Mouse (Mus musculus) liver, embryonic 11.5 days (tissue): ENCODE measurements around the gene Slc39a5. TPM values are rescaled to one million over a fixed set of nuclear protein-coding genes. Genes with fewer than 3 reads are reported as not detected.
A peak's percentile ranks its signal among the peaks of the same experiment; 100 is the strongest.

Experiments
- ATAC-seq: fragments of 200-750 bp; cut with Nextera tagmentation; replicated peaks from 2 replicates; pipeline ENCODE4 v1.8.0; 2017; ENCODE audit warnings: moderate number of reproducible peaks, mild to moderate bottlenecking, moderate TSS enrichment, moderate library complexity; ENCODE audit not compliant: low FRiP score
- DNase-seq: peaks from one replicate; pipeline ENCODE4 v3.0.0-alpha.2; 2017; ENCODE audit warnings: low spot score
- H3K27ac ChIP-seq: fragments of 300-500 bp; sonication (generic); 2 replicates; pipeline ENCODE4 v1.5.1; 2014; ENCODE audit warnings: mild to moderate bottlenecking, low read depth, low read length, control low read depth
- H3K27me3 ChIP-seq: fragments of 300-500 bp; sonication (generic); replicated peaks from 2 replicates; pipeline ENCODE4 v1.6.1; 2014; ENCODE audit warnings: low read length, mixed read lengths; ENCODE audit not compliant: control insufficient read depth, insufficient read depth
- H3K36me3 ChIP-seq: fragments of 300-500 bp; sonication (generic); 2 replicates; pipeline ENCODE4 v1.6.1; 2014; ENCODE audit warnings: mild to moderate bottlenecking, low read length, moderate library complexity, mixed read lengths; ENCODE audit not compliant: control insufficient read depth, insufficient read depth
- H3K4me1 ChIP-seq: fragments of 300-500 bp; sonication (generic); replicated peaks from 2 replicates; pipeline ENCODE4 v1.6.1; 2014; ENCODE audit warnings: low read length, mixed read lengths; ENCODE audit not compliant: control insufficient read depth, insufficient read depth
- H3K4me2 ChIP-seq: fragments of 300-500 bp; sonication (generic); 2 replicates; pipeline ENCODE4 v1.6.1; 2014; ENCODE audit warnings: mild to moderate bottlenecking, control low read depth, moderate library complexity
- H3K4me3 ChIP-seq: fragments of 300-500 bp; sonication (generic); 2 replicates; pipeline ENCODE4 v1.5.1; 2014; ENCODE audit warnings: low read depth, low read length, control low read depth
- H3K9ac ChIP-seq: fragments of 300-500 bp; sonication (generic); 2 replicates; pipeline ENCODE4 v1.6.1; 2014; ENCODE audit warnings: low read depth, low read length, control low read depth
- H3K9me3 ChIP-seq: fragments of 300-500 bp; sonication (generic); 2 replicates; pipeline ENCODE4 v1.6.1; 2016; ENCODE audit warnings: low read length, inconsistent platforms, mixed read lengths; ENCODE audit not compliant: control insufficient read depth
- WGBS: fragments of 180-500 bp; shearing (Covaris S2); extraction: QIAGEN DNeasy Blood & Tissue Kit; methylation state at CpG from one replicate; pipeline ENCODE4 v1.1.7; 2014; 5-methylcytosine and 5-hydroxymethylcytosine counted together
- polyA plus RNA-seq: library from polyadenylated mRNA; unstranded; fragments of >200 nt; fragmentation: Nextera tagmentation; extraction: Ambion mirVana; gene quantifications from 2 replicates; pipeline ENCODE4 v1.2.1, GENCODE M21; 2014

The Slc39a5 gene
- polyA plus RNA-seq = 16.5 and 17.6 TPM in 2 replicates

GRCm38 (mm10) chr10:128401056-128401455 lies at the start of gene Slc39a5:
Slc39a5 (minus strand) TSS chr10:128401229.
- DNase-seq (peak; percentile 36), ATAC-seq (no peak)
- Histone ChIP-seq H3K4me1 (peaks cover 8% of the 10 kb centered on the region), H3K36me3 (0 out of 2 replicates have a peak, but pooled peaks cover 3% of the 10 kb centered on the region), H3K4me2 (peak within 1 kb of the TSS; percentile 47), H3K27ac (no peak within 1 kb of the TSS), H3K9me3 (no peaks in the 10 kb centered on the region), H3K9ac (peak within 1 kb of the TSS; percentile 31; the same call in 1 of the 2 replicates), H3K27me3 (no peaks in the 10 kb centered on the region), H3K4me3 (peak within 1 kb of the TSS; percentile 29)
- 30% methylated on average over 2 of the region's 2 CpGs for whole genome bisulfite sequencing

- H3K27me3 ChIP-seq = no peaks in the 10 kb centered on the region
- no peak for ATAC-seq
- WGBS = 37% methylated on average over 4 of the region's 4 CpGs
Observed at GRCm38 (mm10) chr10:128445407-128445806, 44.4 kb upstream of the Slc39a5 start.

GRCm38 (mm10) chr10:128444354-128444753 lies 43.3 kb upstream of the Slc39a5 start:
- Histone ChIP-seq H3K4me3 (no peak overlapping the region), H3K27me3 (no peaks in the 10 kb centered on the region), H3K9me3 (no peaks in the 10 kb centered on the region), H3K4me2 (no peak overlapping the region), H3K9ac (no peak overlapping the region), H3K27ac (no peak overlapping the region), H3K36me3 (peaks cover 6% of the 10 kb centered on the region; the same call in 1 of the 2 replicates), H3K4me1 (no peaks in the 10 kb centered on the region)
- DNase-seq = no peak
- WGBS = 74% methylated on average over 6 of the region's 6 CpGs
- ATAC-seq = no peak

More at GRCm38 (mm10) chr10:128445407-128445806, 44.4 kb upstream of the Slc39a5 start:
- no peak overlapping the region for H3K9ac ChIP-seq
- H3K9me3 ChIP-seq = no peaks in the 10 kb centered on the region
- DNase-seq = no peak
- H3K4me2 ChIP-seq = no peak overlapping the region
- H3K36me3 ChIP-seq = no peaks in the 10 kb centered on the region; the same call in 1 of the 2 replicates
- H3K4me3 ChIP-seq = no peak overlapping the region
- no peak overlapping the region for H3K27ac ChIP-seq
- no peaks in the 10 kb centered on the region for H3K4me1 ChIP-seq

GRCm38 (mm10) chr10:128442718-128443117 lies 41.7 kb upstream of the Slc39a5 start:
- H3K9ac ChIP-seq = no peak overlapping the region
- no peak for DNase-seq
- WGBS = 89% methylated on average over 1 of the region's 1 CpGs

GRCm38 (mm10) chr10:128441324-128442119 lies 40.5 kb upstream of the Slc39a5 start:
- H3K27ac ChIP-seq = no peak overlapping the region
- no peak overlapping the region for H3K4me2 ChIP-seq
- H3K27me3 ChIP-seq = no peaks in the 10 kb centered on the region
- no peaks in the 10 kb centered on the region for H3K9me3 ChIP-seq
- H3K9ac ChIP-seq = no peak overlapping the region
- DNase-seq (no peak), ATAC-seq (no peak)
- WGBS = 86% methylated on average over 10 of the region's 10 CpGs
- no peaks in the 10 kb centered on the region for H3K4me1 ChIP-seq
- H3K4me3 ChIP-seq = no peak overlapping the region
- peaks cover 30% of the 10 kb centered on the region for H3K36me3 ChIP-seq

More at GRCm38 (mm10) chr10:128442718-128443117, 41.7 kb upstream of the Slc39a5 start:
- Histone ChIP-seq H3K27me3 (no peaks in the 10 kb centered on the region), H3K36me3 (peaks cover 21% of the 10 kb centered on the region), H3K4me3 (no peak overlapping the region), H3K4me2 (no peak overlapping the region), H3K4me1 (no peaks in the 10 kb centered on the region), H3K9me3 (no peaks in the 10 kb centered on the region), H3K27ac (no peak overlapping the region)
- ATAC-seq = no peak

- Histone ChIP-seq H3K27ac (no peak overlapping the region), H3K4me2 (no peak overlapping the region), H3K4me3 (no peak overlapping the region), H3K4me1 (no peaks in the 10 kb centered on the region), H3K27me3 (no peaks in the 10 kb centered on the region), H3K9ac (no peak overlapping the region), H3K36me3 (peaks cover 40% of the 10 kb centered on the region), H3K9me3 (no peaks in the 10 kb centered on the region)
- no peak for DNase-seq
- WGBS = 66% methylated on average over 10 of the region's 10 CpGs
- ATAC-seq = no peak
Observed at GRCm38 (mm10) chr10:128440407-128440806, 39.4 kb upstream of the Slc39a5 start.

- DNase-seq (no peak), ATAC-seq (no peak)
- H3K36me3 ChIP-seq = peaks cover 44% of the 10 kb centered on the region
- no peaks in the 10 kb centered on the region for H3K9me3 ChIP-seq
- no peak overlapping the region for H3K4me3 ChIP-seq
- 75% methylated on average over 10 of the region's 10 CpGs for WGBS
- H3K4me2 ChIP-seq = no peak overlapping the region
- H3K27ac ChIP-seq = no peak overlapping the region
- no peaks in the 10 kb centered on the region for H3K4me1 ChIP-seq
- H3K9ac ChIP-seq = no peak overlapping the region
- no peaks in the 10 kb centered on the region for H3K27me3 ChIP-seq
Observed at GRCm38 (mm10) chr10:128438675-128439279, 37.7 kb upstream of the Slc39a5 start.

GRCm38 (mm10) chr10:128436376-128436775 lies 35.3 kb upstream of the Slc39a5 start:
- H3K4me2 ChIP-seq = no peak overlapping the region
- no peak for ATAC-seq
- H3K27ac ChIP-seq = no peak overlapping the region
- no peak for DNase-seq
- no peak overlapping the region for H3K9ac ChIP-seq
- no peaks in the 10 kb centered on the region for H3K27me3 ChIP-seq
- 93% methylated on average over 8 of the region's 8 CpGs for WGBS
- H3K9me3 ChIP-seq = no peaks in the 10 kb centered on the region
- no peak overlapping the region for H3K4me3 ChIP-seq
- peaks cover 47% of the 10 kb centered on the region for H3K36me3 ChIP-seq
- no peaks in the 10 kb centered on the region for H3K4me1 ChIP-seq
